Mouse (Mus musculus) heart, postnatal 36 days (tissue): ENCODE measurements at regions not wholly inside any gene's neighbourhood (a gene's known extent, or its start where the extent isn't known, plus 50 kb on each side); places are given as distances from the start of the nearest gene placed in this dataset.
A peak's percentile ranks its signal among the peaks of the same experiment; 100 is the strongest.

Experiments used
- DNase-seq, 2 experiments: peaks; one replicate each; pipeline ENCODE4 v3.0.0; 2021 to 2022
- intact Hi-C: fragments of 180-260 bp; cut with DNase I; formaldehyde crosslinking; loops from one replicate; pipeline ENCODE4 v1.15.1; 2025

DNA sequence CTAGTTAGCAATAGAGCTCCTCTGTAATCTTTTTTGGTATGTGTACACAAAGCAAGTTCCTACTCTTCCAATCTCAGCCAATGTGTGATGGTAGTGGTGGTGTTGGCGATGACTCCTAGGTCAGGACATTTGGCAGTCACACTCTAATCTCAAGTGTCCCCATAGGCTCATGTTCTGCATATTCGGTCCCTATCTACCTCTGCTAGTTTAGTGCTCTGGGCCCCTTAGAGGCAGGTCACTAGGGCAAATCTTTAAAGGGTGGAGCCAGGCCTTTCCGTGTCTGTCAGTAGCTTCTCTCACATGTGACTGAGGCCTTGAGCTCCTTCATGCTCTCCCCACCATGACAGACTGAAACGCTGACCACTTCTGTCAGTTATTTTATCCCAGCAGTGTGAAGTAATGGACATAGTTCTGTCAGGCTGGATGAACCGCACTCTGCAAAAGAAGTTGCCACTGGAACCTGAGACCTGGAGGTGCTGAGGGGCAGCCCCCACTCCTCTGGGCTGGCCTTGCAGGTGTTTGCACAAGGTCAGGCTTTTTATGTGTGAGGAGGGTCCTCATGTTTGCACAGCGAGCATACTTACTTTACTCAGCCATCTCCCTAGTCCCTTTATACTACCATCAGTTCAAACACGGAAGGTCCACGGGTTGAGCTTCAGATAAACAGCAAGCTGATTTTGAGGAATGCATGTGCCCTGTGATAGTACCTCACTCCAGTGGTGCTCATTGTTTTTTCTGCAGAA, 75.3 kb upstream of the Ywhaq start:
- intact Hi-C loops = no loop called here
- DNase-seq = no peak

- intact Hi-C loops = no loop called here
Observed at GRCm38 (mm10) chr12:21481644-21482043, 64.2 kb upstream of the Ywhaq start.

GRCm38 (mm10) chr12:21480226-21480625, 62.8 kb upstream of the Ywhaq start:
- intact Hi-C loops = no loop called here
- DNase-seq = no peak

More at GRCm38 (mm10) chr12:21481644-21482043, 64.2 kb upstream of the Ywhaq start:
- no peak for DNase-seq

- intact Hi-C loops = no loop called here
Observed at GRCm38 (mm10) chr12:21479251-21479650, 61.8 kb upstream of the Ywhaq start.

DNA sequence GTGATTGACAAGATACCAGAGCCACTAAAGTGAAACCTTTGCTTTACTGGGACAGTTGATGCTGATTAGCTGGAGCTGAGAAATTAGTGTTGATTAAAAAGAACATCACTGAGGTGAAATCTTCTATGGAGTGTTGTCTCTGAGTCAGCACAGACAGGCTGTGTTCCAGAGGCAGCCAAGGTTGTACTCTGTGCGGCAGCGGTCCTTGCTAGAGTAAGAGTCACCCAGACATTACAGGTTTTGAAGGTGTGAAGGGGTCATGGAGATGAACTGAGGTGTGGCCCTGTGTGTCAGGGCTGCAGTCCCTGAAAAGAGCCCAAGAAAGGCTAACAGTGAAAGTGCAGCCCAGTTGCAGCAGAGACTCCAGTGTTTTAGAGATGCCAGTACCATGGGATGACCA, 59.1 kb upstream of the Ywhaq start:
- intact Hi-C loops = no loop called here
- no peak for DNase-seq

More at GRCm38 (mm10) chr12:21479251-21479650, 61.8 kb upstream of the Ywhaq start:
- no peak for DNase-seq

DNA sequence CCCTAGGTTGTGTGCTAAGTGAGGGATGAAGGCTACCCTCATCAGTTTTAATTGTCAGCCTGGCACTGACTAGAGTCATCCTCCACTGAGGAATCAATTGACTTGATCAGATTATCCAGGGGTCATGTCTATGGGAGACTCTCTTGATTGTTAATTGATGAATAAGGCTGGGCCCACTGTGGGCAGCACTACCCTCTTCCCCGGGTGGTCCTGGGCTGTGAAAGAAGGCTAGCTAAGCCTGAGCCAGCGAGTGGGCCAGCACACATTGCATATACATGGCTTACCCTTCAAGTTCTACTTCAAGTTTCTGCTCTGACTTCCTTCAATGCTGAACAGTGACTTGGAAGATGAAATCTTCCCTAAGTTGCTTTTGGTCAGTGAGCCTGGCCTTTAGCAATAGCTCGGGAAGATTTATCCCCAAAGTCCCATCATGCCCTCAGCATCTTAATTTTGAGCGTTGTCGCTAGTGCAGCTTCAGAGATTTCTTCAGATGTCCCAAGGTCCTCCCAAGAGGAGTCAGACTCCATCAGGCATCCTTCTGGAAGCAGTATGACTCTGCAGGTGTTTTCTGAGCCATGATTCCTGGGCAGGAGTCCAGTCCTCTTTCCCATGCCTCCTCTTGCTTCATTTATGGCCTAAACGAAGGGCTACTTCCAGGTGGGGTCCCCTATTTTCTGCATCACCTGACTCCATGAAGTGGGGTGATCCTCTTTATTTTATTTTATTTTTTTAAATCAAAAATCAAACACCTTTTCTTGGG, 55.7 kb upstream of the Ywhaq start:
- intact Hi-C loops = loop anchor here (5.0 kb wide), 1 partner anchor 101 kb away; the partner anchor contains the start of gene Adam17

GRCm38 (mm10) chr12:21472487-21472886, 55.0 kb upstream of the Ywhaq start:
- intact Hi-C loops = loop anchor here (5.0 kb wide), 1 partner anchor 100 kb away; the partner anchor contains the start of gene Adam17
- DNase-seq = peak; percentile 28 to 49

More for the DNA sequence above, 55.7 kb upstream of the Ywhaq start:
- DNase-seq = no peak

GRCm38 (mm10) chr12:21471986-21472385, 54.5 kb upstream of the Ywhaq start:
- no peak for DNase-seq
- intact Hi-C loops = loop anchor here (5.0 kb wide), 1 partner anchor 100 kb away; the partner anchor contains the start of gene Adam17

- intact Hi-C loops = loop anchor here (5.0 kb wide), 1 partner anchor 98 kb away; the partner anchor contains the start of gene Adam17
- no peak for DNase-seq
Observed at GRCm38 (mm10) chr12:21470286-21470685, 52.8 kb upstream of the Ywhaq start.
